Mouse (Mus musculus): ENCODE measurements around the gene Rtbdn. TPM values are rescaled to one million over a fixed set of nuclear protein-coding genes. Genes with fewer than 3 reads are reported as not detected.

The Rtbdn gene
- polyA plus RNA-seq, 1 experiment from 2014 or later = 0.58 TPM

- 76% methylated on average over 5 of the region's 5 CpGs for WGBS
- peak overlapping the region; percentile 97 for H3K27ac ChIP-seq
Observed at GRCm38 (mm10) chr8:84970913-84971312, 24.1 kb downstream of the Rtbdn start.

DNA sequence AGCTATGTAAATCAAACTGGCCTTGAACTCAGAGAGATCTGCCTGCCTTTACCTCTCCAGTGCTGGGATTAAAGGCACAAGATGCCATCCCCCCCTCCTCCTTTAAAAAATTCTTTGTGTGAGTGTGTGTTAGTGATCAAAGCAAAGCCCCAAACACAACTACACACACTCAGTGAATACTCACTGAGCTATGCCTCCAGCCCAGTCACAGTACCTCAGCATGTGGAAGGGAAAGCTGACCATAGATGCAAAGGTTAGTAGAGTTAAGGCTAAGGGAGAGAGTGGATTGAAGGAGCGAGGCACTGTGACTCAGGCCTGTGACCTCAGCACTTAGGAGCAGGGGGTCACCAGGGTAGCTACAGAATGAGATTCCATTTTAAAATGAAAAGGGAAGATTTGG, 26.3 kb downstream of the Rtbdn start:
- Histone ChIP-seq H3K9me3 (replicated peaks) (no peaks in the 10 kb centered on the region), H3K36me3 (peaks cover 49% of the 10 kb centered on the region), H3K4me3 (no peak overlapping the region), H3K4me1 (peaks cover 55% of the 10 kb centered on the region), H3K27me3 (ENCODE audit: low read depth, poor library complexity, severe bottlenecking) (peaks cover 13% of the 10 kb centered on the region), H3K27ac (no peak overlapping the region)
- WGBS = 96% methylated on average over 1 of the region's 1 CpGs
- no peak for DNase-seq (ENCODE audit: low spot score)

More at GRCm38 (mm10) chr8:84970913-84971312, 24.1 kb downstream of the Rtbdn start:
- Histone ChIP-seq H3K27me3 (ENCODE audit: low read depth, poor library complexity, severe bottlenecking) (no peaks in the 10 kb centered on the region), H3K4me1 (peaks cover 50% of the 10 kb centered on the region), H3K4me3 (peak overlapping the region; percentile 69), H3K36me3 (peaks cover 49% of the 10 kb centered on the region), H3K9me3 (replicated peaks) (no peaks in the 10 kb centered on the region)
- no peak for DNase-seq (ENCODE audit: low spot score)

DNA sequence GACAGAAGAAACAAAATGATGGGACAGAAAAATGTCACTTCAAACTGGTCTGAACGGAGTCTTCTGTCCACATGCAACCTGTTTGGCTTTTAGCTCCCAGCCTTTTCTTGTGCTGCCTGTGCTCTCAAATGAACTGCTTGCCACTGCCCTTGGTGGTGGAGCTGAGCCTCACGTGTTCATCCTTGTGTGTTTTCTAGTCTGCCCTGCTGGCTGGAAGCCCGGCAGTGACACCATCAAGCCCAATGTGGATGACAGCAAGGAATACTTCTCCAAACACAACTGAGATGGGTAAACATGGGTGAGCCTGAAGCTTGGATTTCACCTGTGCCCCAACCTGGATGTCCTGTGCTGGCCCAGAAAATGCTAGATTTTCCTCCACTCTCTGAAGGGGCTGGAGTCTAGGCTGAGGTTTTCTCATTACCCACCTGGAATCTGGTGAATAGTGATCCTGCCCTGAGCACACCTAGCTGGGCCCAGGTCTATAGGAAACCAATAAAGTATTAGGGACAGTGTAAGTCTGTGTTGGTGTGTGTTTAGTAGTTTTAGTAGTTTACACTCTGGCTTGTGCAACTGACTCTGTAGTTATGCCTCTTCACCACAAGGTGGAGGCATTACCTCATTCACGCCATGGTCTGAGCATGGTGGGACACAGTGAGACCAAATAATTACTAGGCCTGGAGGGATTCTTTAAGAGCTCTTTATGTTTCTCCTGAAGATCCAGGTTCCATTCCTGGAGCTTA, 27.2 kb downstream of the Rtbdn start:
- no peak overlapping the region for H3K4me3 ChIP-seq
- peaks cover 21% of the 10 kb centered on the region for H3K27me3 ChIP-seq (ENCODE audit: low read depth, poor library complexity, severe bottlenecking)
- H3K9me3 ChIP-seq (replicated peaks) = no peaks in the 10 kb centered on the region
- H3K36me3 ChIP-seq = peaks cover 49% of the 10 kb centered on the region
- peak; percentile 57 for DNase-seq (ENCODE audit: low spot score)
- no peak overlapping the region for H3K27ac ChIP-seq
- peaks cover 55% of the 10 kb centered on the region for H3K4me1 ChIP-seq
- WGBS = 77% methylated on average over 4 of the region's 4 CpGs

GRCm38 (mm10) chr8:84974543-84975142, 27.9 kb downstream of the Rtbdn start:
- Histone ChIP-seq H3K27ac (no peak overlapping the region), H3K4me3 (no peak overlapping the region), H3K4me1 (peaks cover 61% of the 10 kb centered on the region), H3K27me3 (ENCODE audit: low read depth, poor library complexity, severe bottlenecking) (peaks cover 22% of the 10 kb centered on the region), H3K9me3 (replicated peaks) (no peaks in the 10 kb centered on the region), H3K36me3 (peaks cover 49% of the 10 kb centered on the region)
- WGBS = 82% methylated on average over 8 of the region's 8 CpGs
- no peak for DNase-seq (ENCODE audit: low spot score)

GRCm38 (mm10) chr8:84975434-84975833, 28.6 kb downstream of the Rtbdn start:
- H3K4me1 ChIP-seq = peaks cover 67% of the 10 kb centered on the region
- H3K27ac ChIP-seq = no peak overlapping the region
- no peaks in the 10 kb centered on the region for H3K9me3 ChIP-seq (replicated peaks)
- peak; percentile 73 for DNase-seq (ENCODE audit: low spot score)
- 33% methylated on average over 7 of the region's 7 CpGs for WGBS
- H3K27me3 ChIP-seq (ENCODE audit: low read depth, poor library complexity, severe bottlenecking) = peaks cover 27% of the 10 kb centered on the region
- H3K4me3 ChIP-seq = peak overlapping the region; percentile 63
- peaks cover 47% of the 10 kb centered on the region for H3K36me3 ChIP-seq

- peak overlapping the region; percentile 85 for H3K27ac ChIP-seq
- DNase-seq (ENCODE audit: low spot score) = peak; percentile 96
- peaks cover 67% of the 10 kb centered on the region for H3K4me1 ChIP-seq
- peaks cover 33% of the 10 kb centered on the region for H3K27me3 ChIP-seq (ENCODE audit: low read depth, poor library complexity, severe bottlenecking)
- no peaks in the 10 kb centered on the region for H3K9me3 ChIP-seq (replicated peaks)
- H3K4me3 ChIP-seq = peak overlapping the region; percentile 63
- under 1% methylated on average over 61 of the region's 61 CpGs for WGBS
- H3K36me3 ChIP-seq = peaks cover 40% of the 10 kb centered on the region
Observed at GRCm38 (mm10) chr8:84976031-84976762, 29.4 kb downstream of the Rtbdn start.

DNA sequence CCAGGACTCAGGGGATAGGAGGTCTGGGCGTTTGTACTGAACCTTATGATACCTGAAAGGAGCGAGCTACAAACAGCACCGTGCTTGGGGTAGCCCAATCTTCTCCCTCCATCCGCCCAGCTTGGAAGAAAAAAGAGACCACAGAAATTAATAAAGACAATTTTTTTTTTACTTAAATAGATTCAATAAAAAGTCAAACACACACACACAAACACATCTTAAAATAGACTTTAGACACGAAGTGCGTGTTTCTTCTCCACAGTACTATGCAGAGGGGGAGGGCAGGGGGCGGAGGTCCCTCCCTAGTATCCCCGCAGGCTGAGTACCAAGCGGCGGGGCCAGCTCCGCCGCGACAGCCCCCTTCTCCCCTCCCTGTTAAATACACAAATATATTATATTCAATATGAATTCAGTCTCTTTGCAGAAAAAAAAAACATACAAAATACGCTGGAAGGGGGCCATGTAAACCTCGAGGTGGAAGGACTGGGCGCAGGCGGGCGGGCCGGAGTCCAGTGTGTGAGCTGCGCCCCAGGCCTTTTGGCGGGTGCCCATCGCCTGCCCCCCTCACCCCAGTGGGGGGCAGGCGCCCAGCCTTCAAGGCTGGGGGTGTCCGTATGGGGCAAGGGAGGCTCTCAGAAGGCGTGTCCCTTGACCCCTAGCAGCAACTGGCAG, 30.1 kb downstream of the Rtbdn start:
- 3% methylated on average over 25 of the region's 25 CpGs for WGBS
- Histone ChIP-seq H3K36me3 (peaks cover 33% of the 10 kb centered on the region), H3K4me3 (peak overlapping the region; percentile 63), H3K27ac (peak overlapping the region; percentile 85), H3K27me3 (ENCODE audit: low read depth, poor library complexity, severe bottlenecking) (peaks cover 33% of the 10 kb centered on the region), H3K4me1 (peaks cover 71% of the 10 kb centered on the region), H3K9me3 (replicated peaks) (no peaks in the 10 kb centered on the region)
- no peak for DNase-seq (ENCODE audit: low spot score)

GRCm38 (mm10) chr8:84977435-84978247, 30.9 kb downstream of the Rtbdn start:
- WGBS = under 1% methylated on average over 70 of the region's 70 CpGs
- Histone ChIP-seq H3K4me1 (peaks cover 76% of the 10 kb centered on the region), H3K27me3 (ENCODE audit: low read depth, poor library complexity, severe bottlenecking) (peaks cover 33% of the 10 kb centered on the region), H3K4me3 (peak overlapping the region; percentile 63), H3K36me3 (peaks cover 25% of the 10 kb centered on the region), H3K27ac (peak overlapping the region; percentile 85), H3K9me3 (replicated peaks) (no peaks in the 10 kb centered on the region)
- peak; percentile 75 for DNase-seq (ENCODE audit: low spot score)

GRCm38 (mm10) chr8:84978248-84978940, 31.6 kb downstream of the Rtbdn start, which contains the start of gene Junb:
Gene Junb (minus strand): TSS chr8:84978718.
- Histone ChIP-seq H3K27me3 (ENCODE audit: low read depth, poor library complexity, severe bottlenecking) (peaks cover 33% of the 10 kb centered on the region), H3K36me3 (peaks cover 18% of the 10 kb centered on the region), H3K4me1 (peaks cover 76% of the 10 kb centered on the region), H3K4me3 (peak within 1 kb of the TSS; percentile 63), H3K9me3 (replicated peaks) (no peaks in the 10 kb centered on the region), H3K27ac (peak within 1 kb of the TSS; percentile 86)
- WGBS = under 1% methylated on average over 63 of the region's 63 CpGs
- peak; percentile 87 for DNase-seq (ENCODE audit: low spot score)

DNA sequence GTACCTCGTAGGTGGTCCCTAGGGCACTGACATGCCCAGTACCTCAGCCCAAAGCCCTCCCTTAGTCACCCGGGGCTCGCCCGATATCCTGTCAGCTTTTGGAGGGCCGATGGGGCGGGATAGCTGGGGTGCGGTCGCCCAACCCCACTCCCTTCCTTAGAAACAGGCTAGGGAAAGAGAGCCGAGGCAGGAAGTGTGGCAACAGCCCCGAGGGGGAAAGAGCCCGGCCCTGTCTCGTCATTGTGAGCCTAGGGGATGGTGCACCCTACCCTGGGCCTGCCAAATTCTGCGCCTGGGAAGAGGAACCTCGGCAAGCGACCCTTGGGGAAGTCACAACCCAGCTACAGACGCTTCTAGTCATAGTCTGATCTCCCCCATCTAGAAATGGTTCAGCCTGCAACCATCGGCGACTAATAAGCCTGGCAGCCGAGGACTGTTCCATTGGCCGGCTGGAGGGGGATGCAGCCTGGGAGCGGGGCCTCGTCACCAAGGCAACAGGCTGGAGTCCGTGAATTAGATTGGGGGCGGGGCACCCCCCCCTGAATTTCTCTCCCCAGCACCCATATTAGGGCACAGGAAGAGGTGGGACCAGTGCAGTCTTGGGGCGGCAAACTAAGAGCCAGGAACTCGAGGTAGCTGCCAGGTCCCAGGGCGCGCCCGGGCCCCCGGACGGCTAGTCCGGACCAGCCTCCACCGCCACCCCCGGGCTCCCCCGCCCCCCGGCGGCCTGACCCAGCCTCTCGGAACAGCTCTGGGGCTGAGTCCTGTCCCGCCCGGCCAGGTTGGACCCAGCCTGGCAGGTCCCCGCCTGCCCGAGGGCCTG, 33.0 kb downstream of the Rtbdn start:
- Histone ChIP-seq H3K4me3 (peak overlapping the region; percentile 63), H3K4me1 (peaks cover 86% of the 10 kb centered on the region), H3K9me3 (replicated peaks) (no peaks in the 10 kb centered on the region), H3K36me3 (peaks cover 3% of the 10 kb centered on the region), H3K27ac (peak overlapping the region; percentile 86), H3K27me3 (ENCODE audit: low read depth, poor library complexity, severe bottlenecking) (peaks cover 33% of the 10 kb centered on the region)
- peak; percentile 92 for DNase-seq (ENCODE audit: low spot score)
- 5% methylated on average over 37 of the region's 42 CpGs for WGBS

All from limb, embryonic 10.5 days (tissue).